Mouse (Mus musculus) skeletal muscle tissue, adult 2 months (tissue): ENCODE data around the gene Fxyd4.

Experiments
- DNase-seq: peaks from one replicate; pipeline ENCODE4 v3.0.0-alpha.2; 2012; ENCODE audit warnings: low read depth, low spot score

Gene Fxyd4

DNA sequence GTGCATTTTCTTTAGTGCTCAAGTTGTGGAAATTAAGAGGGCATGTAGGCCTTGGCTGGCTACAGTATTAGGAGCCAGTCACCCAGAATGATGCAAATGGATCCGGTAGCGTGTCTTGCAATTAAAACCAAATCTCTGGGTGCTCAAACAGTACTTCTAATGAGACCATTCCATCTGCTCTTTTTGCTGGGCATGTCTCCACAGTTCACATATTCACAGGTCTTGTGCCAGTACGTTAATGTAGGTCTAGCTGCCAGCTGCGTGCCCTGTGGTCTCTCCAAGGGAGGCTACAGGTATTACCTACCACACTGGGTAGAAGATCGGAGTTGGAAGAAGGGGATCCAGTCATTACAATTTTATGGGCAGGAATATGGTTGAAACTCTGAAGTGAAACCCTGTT is 19.4 kb downstream of the Fxyd4 start:
- DNase-seq: no peak

DNA sequence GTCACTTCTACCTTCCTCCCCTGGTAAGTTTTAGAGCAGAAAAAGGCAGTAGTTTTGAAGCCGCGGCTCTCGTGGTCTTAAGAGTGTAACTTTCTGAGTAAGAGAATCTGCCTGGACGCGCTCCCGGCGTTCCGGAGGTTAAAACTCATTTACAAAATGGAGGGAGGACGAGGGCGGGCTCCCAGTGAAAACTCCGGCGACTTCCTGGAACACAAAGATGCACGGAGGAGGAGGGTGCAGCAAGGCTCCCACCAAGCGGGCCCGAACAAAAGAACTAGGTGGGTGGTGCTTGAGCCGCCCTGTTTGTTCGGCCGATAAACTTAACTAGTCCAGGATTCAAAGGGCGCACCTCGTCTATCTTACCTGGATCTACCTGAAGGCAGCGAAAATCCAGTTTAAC is 19.9 kb downstream of the Fxyd4 start:
- DNase-seq: peak; percentile 18

DNA sequence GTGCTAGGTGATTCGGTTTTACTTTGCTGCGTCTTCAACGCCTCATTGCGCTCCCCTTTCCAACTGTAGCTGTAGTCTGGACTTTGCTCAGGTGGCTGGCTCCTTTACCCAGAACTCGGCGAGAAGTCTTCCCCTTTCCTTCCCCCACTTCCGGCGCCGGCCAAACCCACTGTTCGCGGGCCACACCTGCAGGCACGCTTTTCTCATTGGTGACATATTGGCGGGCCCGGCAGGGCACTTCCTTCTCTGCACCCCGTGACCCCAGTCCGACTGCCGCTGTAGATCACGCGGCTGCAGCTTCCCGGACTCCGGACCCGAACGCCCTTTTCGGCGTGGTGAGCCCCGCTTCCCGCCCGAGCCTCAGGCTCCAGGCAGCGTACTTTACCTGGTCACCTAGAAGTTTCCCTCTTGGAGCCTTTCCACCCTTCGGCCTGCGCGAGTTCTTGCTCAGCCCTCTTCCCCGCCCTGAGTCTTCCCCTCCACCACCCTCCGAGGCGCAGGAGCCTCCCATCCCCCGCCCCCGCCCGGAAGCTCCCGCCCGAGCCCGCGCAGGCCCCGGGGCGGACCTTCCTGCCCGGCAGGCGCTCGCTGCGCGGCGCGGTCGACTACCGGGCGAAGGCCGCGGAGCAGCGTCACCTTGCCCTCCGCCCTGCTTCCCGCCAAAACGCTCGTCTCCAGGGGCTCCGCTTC is 20.6 kb downstream of the Fxyd4 start:
- DNase-seq: peak; percentile 72

DNA sequence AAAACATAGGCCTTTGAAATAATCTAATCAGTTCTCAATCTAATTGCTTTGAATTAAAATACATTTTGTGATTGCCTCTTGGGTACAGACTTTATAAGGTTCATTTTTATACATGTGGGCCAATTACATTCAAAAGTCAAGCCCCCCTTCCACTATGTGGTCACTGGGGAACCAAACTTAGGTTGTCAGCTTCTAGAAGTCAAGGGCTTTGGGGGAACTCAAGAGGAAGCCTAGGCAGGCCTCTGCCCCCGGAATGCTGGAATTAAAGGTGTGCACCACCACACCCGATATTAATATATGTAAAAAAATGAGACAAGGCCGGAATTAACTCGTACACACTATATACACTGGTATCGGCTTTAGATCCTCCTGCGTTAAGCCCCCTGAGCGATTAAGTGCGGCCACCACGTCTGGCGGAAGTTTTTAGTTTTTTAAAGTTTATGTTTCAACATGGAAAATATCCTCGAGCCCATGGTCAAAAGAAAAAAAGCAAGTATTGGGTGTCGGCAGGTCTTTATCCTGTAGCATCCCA is 21.2 kb downstream of the Fxyd4 start:
- DNase-seq: no peak

DNA sequence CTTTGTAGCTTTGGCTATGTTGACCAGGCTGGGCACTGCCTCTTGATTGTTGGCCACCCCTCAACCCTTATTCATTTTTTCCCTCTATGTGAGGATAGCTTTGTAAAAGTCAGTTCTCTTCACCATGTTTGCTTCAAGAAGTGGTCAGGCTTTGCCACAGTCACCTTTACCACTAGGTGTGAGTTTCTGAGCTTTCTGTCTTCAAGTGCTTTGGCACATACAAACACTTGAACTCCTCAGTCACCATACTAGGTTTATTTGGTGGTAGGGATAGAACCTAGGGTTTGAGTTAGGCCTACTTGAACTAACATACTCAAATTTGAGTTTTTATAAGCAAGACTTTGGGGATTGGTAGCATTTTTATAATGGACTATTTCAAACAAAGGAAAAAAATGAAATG is 23.0 kb downstream of the Fxyd4 start:
- DNase-seq: no peak

DNA sequence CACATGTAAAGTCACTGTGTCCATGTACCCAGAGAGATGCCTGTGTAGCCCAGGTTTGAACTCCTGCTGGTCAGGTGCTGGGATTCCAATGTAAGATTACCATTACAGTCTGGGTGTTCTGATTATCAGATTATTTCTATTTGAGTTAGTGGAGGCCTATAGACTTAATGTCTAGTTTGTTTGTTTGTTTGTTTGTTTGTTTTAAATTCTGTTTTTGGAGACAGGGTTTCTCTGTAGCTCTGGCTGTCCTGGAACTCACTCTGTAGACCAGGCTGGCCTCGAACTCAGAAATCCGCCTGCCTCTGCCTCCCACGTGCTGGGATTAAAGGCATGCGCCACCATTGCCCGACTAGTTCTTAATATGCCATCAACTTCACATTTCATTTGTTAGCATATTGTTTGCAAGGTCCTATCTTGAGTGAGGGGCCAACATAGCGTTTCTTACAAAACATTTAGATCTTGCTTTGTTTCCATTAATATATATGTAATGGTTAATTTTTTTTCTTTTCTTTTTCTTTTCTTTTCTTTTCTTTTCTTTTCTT is 27.3 kb downstream of the Fxyd4 start:
- DNase-seq: no peak

DNA sequence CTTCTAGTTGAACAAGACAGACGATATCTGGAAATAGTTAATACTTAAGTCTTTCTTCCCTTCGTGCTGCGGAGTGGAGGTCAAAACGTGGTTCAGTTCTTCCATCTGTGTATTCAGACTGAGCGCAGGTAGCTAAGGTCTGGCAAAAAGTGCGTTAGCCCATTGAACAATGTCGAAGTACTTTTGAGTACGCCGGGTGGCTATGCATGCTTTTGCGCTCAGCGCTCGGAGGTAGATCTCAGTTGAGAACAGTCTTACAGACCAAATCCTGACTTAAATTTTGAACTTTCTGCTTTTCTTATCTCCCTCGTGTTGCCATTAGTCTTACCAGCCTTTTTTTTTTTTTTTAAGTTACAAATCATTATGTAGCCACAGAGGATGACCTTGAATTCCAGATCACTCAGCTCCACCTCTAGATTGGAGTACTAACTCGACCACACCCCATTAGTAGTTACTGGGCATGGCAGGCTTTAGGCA is 29.0 kb downstream of the Fxyd4 start:
- DNase-seq: no peak

DNA sequence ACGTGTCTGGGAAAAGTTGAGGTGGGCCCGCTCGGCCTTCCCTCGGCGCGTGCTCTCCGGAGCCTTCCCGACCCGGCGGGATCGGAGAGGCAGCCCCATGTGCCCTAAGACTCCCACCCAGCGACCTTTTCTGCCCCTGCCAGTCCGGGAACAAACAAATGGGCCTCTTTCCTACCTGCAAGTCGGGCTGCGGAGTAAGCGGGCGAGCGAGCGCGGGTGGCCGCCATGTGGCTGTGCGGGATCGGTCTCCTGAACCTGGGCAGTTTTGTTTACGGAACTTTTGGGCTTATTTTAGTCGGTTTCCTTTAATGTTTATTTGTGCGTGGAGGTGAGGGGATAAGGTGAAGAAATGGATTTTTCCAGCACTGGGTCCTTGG is 29.5 kb downstream of the Fxyd4 start:
- DNase-seq: no peak

DNA sequence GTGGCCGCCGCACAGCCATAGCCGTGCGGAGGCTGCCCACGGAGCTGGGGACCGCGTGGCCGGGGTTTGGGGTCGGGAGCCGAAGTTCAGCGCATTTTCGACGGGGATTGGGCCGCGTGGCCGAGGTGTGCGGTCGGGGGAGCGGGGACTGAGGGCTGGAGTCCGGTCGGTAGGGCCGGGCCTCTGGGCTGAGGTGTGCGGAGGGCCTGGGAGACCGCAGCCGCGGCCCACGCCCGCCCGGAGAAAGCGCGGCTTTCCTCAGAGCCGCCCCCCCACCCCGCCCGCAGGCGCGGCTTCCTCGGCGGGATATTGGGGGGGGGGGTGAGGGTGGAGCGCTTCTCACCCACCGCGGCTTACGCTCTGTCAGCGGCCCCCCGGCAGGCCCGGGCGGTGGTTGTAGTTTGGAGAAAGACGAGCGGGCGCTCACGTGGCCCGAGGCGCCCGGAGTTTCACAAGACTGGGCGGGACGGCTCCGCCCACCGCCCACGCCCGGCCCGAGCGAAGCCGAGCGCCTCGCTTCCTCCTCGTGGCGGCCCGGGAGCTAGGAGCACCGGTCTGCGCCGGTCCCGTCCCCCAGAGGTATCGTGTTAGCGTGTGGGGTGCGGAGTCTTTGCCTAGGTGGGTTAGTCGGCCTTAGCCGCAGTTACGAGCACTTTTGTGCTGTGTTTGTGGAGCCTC is 30.1 kb downstream of the Fxyd4 start:
- DNase-seq: peak; percentile 87

DNA sequence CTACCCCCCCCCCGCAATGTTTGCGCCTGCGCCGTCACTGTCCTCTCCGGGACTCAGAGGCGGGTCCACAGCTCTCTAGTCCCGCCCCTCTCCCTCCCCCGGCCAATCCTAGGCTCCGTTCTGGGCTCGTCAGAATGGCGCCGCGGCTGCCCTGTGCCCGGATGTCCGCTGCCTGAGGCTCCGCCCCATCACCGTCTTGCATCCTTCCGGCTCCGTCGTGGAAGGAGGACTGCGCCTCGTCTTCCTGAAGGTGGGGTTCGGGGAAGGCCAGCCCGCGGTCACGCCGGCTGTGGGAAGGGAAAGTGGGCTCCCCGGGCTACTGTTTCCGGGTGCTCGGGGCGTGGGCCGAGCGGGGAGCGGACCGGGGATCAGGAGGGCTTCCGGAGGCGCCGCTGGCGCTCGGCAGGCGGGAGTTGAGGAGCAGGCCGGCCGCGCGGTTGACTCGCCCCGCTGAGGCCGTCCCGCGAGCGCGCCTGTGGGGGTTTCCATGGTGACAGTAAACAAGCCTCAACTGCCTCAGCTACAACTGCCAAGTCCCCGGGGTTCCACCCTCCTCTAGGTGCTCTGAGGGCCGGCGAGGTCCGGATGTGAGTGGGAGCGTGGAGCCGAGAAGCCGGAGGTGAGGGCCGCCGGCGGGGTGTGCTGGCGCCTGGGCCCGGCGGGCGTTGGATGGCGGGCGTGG is 30.8 kb downstream of the Fxyd4 start:
- DNase-seq: peak; percentile 99

DNA sequence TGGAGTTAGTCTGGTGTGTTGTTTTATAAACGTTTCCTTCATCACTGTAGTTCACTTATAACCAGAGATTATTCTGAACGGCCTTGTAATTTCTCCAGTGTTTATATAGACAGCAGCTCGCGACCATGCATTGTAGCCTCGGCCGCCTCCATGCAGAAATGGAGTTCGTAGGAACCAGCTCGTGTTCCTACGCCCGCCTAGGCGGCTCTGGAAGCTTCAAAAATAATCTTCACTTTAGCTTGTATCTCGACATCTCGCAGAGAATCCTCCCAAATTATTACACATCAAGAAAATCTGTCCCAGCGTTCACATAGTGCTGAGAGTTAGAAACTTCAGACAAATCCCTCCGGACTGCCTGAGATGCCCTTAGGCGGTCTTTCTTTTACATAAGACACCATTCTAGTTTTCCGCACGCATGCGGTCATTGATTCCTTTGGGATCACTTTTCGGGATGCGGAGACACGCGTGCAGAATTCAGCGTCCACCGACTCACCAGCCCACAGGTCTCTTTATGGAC is 31.4 kb downstream of the Fxyd4 start:
- DNase-seq: no peak

DNA sequence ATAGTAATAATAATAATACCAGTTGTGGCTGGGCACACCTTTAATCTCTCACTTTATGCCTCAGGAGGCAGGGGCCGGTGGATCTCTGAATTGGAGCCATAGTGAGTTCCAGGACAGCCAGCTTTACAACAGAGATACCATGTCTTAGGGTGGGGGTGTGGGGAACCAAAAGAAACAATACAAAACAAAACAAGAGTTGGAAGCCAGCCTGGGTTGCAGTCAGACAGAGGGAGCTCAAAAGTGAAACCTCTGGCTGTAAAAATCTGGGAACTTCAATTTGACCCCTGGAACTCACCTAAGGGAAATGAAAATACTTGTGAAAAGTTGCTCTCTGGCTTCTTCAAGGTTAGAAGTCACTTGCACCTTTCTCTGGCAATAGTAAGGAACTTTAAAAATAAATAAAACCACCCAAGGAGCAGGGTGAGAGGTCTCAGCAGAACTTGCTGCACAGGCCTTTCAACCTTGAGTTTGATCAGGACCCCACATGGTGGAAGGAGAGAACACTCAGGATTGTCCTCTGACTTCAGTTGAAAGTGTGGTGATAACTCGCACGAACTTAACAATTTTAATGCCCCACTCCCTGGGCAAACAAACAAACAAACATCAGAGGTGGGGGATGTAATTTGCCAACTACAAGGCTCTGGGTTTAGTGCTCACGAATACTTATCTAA is 32.1 kb downstream of the Fxyd4 start:
- no peak for DNase-seq

DNA sequence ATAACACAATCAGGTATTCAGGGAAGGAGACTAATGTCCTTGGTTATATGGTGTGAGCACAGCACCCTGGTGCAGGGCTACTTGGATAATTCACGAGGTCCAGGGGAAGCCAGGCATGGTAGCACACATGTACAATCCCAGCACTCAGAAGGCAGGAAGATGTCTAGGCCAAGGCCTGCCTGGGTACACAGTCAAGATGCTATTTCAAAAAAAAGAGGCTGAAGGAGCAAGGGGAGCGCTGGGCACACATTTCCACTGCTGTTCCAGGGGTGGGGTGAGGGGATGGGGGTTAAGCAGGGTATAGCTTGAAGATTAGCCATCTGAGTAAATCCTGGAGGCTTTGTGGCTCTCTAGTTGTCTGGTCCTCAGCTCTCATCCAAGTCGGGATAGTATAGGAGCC is 33.7 kb downstream of the Fxyd4 start:
- DNase-seq: no peak

DNA sequence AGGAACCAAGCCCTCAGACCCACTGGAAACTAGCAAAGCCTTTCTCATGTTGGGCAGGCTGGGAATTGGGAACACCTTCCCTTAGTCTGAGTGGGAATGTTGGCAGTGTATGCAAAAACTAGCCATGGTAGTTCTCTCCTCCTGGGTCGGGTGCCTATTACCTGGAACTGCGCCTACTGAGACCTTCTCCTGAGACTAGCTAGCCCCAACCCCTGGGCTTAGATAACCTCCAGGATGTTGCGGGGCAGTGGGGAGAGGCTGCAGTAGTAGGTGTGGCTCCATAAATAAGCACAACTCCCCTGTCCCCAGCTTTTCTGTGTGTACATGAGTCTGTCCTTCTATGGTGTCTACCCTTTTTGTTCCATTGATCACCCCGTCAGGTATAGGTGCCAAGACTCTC is 34.9 kb downstream of the Fxyd4 start:
- no peak for DNase-seq

DNA sequence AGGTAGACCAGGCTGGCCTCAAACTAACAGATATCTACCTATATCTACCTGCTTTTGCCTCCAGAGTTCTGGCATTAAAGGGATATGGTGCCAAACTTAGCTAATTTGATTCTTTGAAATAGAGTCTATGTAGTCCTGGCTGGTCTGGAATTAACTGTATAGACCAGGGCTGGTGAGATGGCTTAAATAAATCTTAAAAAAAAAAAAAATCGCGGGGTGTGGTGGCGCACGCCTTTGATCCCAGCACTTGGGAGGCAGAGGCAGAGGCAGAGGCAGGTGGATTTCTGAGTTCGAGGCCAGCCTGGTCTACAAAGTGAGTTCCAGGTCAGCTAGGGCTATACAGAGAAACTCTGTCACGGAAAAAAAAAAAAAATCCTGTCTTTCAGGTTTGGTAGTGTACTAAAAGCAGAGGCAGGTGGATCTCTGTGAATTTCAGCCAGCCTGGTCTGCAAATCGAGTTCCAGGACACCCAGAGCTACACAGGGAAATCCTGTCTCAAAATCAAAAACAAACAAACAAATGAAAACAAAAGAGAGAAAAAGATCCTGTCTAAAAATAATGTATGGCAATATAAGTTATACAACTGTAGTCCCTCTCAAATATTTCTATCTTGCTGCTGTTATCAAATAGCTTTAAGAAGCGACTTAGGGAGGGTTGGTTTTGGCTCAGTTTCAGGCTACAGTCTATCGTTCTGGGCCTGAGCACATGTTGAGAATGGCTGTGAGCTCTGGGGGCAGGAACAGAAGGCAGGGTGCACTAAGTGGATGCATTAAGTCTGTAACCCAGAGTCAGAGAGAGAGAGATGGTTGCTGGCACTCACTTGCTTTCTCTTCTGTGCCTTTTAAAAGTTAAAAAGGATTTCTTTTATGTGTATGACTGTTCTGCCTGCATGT is 35.7 kb downstream of the Fxyd4 start:
- no peak for DNase-seq

DNA sequence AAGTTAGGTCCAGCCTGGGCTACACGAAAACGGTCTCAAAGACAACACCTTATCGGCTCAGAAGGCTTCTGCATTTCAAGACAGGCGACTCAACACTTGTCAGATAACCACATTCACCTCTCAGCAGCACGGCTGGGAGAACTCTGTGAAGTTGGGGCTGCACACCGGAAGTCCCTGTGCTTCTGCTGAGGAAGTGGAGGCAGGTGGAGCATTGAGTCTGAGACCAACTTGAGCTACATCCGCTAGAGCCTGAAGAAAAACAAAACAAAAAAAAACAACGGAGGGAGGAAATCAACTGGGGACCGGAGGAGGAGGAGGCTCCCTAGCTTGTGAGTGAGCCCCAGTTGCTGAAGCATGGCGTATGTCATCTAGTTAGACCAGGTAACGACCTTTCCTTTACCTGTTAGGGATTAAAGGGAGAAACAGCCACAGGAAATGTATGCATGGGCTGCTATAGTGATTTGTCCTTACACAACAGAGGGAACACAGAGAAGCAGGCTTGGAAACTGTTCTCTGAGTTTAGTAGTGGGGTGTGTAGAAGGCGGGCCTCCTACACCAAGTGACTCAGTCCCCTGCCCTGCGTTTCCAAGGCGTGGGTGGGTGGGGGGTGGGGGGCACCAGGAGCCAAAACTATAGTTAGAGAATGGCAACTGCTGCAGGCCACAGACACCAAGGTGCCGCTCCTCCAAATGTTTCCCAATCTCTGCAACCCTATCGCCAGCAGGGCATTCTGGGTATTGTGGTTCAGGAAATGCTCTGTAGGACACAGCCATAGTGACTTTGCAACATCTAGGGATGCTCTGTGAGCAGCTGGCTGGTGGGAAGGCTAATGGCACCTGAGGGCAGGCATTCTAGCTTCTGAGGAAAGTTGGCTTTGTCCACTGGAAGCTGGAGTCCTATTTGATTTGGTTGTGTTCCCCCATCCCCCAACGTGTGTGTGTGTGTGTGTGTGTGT is 37.1 kb downstream of the Fxyd4 start, which contains the start of gene Hnrnpf:
Gene Hnrnpf (plus strand): TSS at position 199 of the 955 bp plus-strand sequence.
- no peak for DNase-seq

DNA sequence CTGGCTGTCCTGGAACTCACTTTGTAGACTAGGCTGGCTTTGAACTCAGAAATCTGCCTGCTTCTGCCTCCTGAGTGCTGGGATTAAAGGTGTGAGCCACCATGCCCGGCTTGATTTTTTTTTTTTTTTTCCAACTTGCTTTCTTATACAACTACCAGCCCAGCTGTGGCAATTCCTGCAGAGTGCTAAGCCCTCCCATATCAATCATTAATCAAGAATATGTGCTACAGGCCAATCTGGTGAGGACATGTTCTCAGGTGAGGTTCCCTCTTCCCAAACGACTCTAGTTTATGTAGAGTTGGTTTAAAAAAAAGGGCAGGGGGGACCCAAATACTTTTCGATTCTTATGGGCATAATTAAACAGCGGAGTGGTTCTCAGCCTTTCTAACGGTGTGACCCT is 39.7 kb downstream of the Fxyd4 start:
- DNase-seq: no peak

DNA sequence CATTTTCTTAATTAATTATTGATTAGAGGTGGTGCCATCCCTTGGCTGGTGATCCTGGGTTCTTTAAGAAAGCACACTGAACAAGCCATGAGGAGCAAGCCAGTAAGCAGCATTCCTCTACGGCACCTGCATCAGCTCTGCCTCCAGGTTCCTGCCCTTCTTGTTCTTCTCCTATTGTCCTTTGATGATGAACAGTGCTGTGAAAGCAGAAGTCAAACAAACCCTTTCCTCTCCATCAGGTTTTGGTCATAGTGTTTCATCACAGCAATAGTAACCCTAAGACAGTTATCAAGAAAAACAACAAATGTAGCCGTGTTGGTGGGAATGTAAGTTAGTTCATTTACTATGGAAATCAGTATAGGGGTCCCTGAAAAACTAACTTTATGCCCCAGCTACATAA is 44.1 kb downstream of the Fxyd4 start:
- no peak for DNase-seq

DNA sequence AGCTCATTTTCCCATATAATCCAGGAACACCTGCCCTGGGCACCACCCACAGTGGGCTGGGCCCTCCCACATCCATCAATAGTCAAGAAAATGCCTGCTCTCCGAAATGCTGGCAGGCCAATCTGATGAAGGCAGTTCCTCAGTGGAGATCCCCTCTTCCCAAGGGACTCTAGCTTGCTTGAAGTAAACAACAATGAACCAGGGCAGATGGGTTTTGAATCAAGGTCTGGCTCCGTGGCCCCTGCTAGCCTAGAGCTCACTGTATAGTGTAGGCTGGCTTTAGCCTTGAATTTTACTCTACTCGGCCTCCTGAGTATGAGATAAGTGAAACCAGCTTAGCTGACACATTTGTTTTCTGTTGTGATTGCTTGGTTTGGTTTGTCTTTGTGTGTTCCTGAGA is 45.1 kb downstream of the Fxyd4 start:
- DNase-seq: no peak
